Mouse (Mus musculus) olfactory bulb, adult 2 months (tissue): ENCODE measurements around the gene Slc7a6.

Experiments used
- CTCF ChIP-seq: fragments of 200-500 bp; IDR thresholded peaks from 2 replicates; pipeline ENCODE4 v1.5.1; 2012; ENCODE audit warnings: low read depth, mild to moderate bottlenecking, low read length, moderate library complexity; ENCODE audit not compliant: insufficient read depth
- POLR2A ChIP-seq: fragments of 200-500 bp; IDR thresholded peaks from 2 replicates; pipeline ENCODE4 v1.6.1; 2012; ENCODE audit warnings: mild to moderate bottlenecking, low read depth, low read length, moderate library complexity; ENCODE audit not compliant: insufficient read depth

DNA sequence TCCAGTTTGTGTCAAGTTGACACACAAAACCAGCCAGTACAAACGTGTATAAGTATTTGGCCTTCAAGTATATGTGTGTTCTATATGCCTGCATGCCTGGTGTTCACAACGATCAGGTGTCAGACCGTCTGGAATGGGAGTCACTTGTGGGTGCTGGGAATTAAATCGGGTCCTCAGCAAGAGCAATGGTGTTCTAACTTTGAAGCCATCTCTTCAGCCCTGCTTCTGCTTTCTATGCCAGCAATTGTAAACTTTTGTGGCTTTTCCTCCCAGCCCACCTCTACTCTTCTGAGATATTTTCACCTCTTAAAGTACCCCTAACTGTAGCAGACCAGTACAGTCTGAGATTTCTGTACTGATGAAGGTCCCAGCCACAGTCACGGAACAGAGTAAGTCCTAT, 28.5 kb upstream of the Slc7a6 start:
- no peak for TF ChIP-seq CTCF
- no peak for TF ChIP-seq POLR2A
